Mouse (Mus musculus) heart, embryonic 16.5 days (tissue): ENCODE data around the gene Dnah11. TPM values are rescaled to one million over a fixed set of nuclear protein-coding genes. Genes with fewer than 3 reads are reported as not detected.
A peak's percentile ranks its signal among the peaks of the same experiment; 100 is the strongest.

Experiments used
- ATAC-seq: fragments of 200-750 bp; cut with Nextera tagmentation; replicated peaks from 2 replicates; pipeline ENCODE4 v1.8.0; 2017; ENCODE audit warnings: moderate number of reproducible peaks; ENCODE audit not compliant: insufficient read depth, low FRiP score; ENCODE audit errors: extremely low read depth
- H3K27ac ChIP-seq: fragments of 300-500 bp; sonication (generic); 2 replicates; pipeline ENCODE4 v1.5.1; 2014; ENCODE audit warnings: mild to moderate bottlenecking, low read length, control low read depth, moderate library complexity
- H3K27me3 ChIP-seq: fragments of 300-500 bp; sonication (generic); 2 replicates; pipeline ENCODE4 v1.6.1; 2014; ENCODE audit warnings: low read length, mixed read lengths; ENCODE audit not compliant: control insufficient read depth, insufficient read depth
- H3K36me3 ChIP-seq: fragments of 300-500 bp; sonication (generic); 2 replicates; pipeline ENCODE4 v1.6.1; 2014; ENCODE audit not compliant: control insufficient read depth, insufficient read depth
- H3K4me1 ChIP-seq: fragments of 300-500 bp; sonication (generic); 2 replicates; pipeline ENCODE4 v1.6.1; 2014; ENCODE audit warnings: low read length, mixed read lengths; ENCODE audit not compliant: control insufficient read depth, insufficient read depth
- H3K4me2 ChIP-seq: fragments of 300-500 bp; sonication (generic); 2 replicates; pipeline ENCODE4 v1.6.1; 2014; ENCODE audit warnings: low read depth, mild to moderate bottlenecking, control low read depth, low read length
- H3K4me3 ChIP-seq: fragments of 300-500 bp; sonication (generic); 2 replicates; pipeline ENCODE4 v1.5.1; 2014; ENCODE audit warnings: mild to moderate bottlenecking, control low read depth, low read length
- H3K9ac ChIP-seq: fragments of 300-500 bp; sonication (generic); 2 replicates; pipeline ENCODE4 v1.6.1; 2014; ENCODE audit warnings: low read length, control low read depth
- H3K9me3 ChIP-seq: fragments of 300-500 bp; sonication (generic); replicated peaks from 2 replicates; pipeline ENCODE4 v1.6.1; 2016; ENCODE audit warnings: low read length; ENCODE audit not compliant: control insufficient read depth
- WGBS: fragments of 180-500 bp; shearing (Covaris S2); extraction: QIAGEN DNeasy Blood & Tissue Kit; methylation state at CpG from one replicate; pipeline ENCODE4 v1.1.7; 2014; 5-methylcytosine and 5-hydroxymethylcytosine counted together
- polyA plus RNA-seq: library from polyadenylated mRNA; unstranded; fragments of >200 nt; fragmentation: Nextera tagmentation; extraction: Ambion mirVana; gene quantifications from 2 replicates; pipeline ENCODE4 v1.2.1, GENCODE M21; 2015

Gene Dnah11
- polyA plus RNA-seq, 1 experiment from 2014 or later, result 0.01 TPM

GRCm38 (mm10) chr12:117850472-117850871 is 348.4 kb downstream of the Dnah11 start:
- Histone ChIP-seq H3K4me2 (peak overlapping the region; percentile 27; the same call in 1 of the 2 replicates), H3K36me3 (no peaks in the 10 kb centered on the region), H3K4me3 (no peak overlapping the region), H3K27me3 (no peaks in the 10 kb centered on the region), H3K27ac (peak overlapping the region; percentile 46), H3K9me3 (no peaks in the 10 kb centered on the region), H3K4me1 (peaks cover 12% of the 10 kb centered on the region), H3K9ac (no peak overlapping the region)
- ATAC-seq, result 0 out of 2 replicates have a peak, but pooled peaks have one; percentile 41
- WGBS, result 39% methylated on average over 10 of the region's 10 CpGs

GRCm38 (mm10) chr12:117848621-117849020 is 350.2 kb downstream of the Dnah11 start:
- no peak overlapping the region for H3K4me3 ChIP-seq
- 89% methylated on average over 6 of the region's 6 CpGs for WGBS
- no peaks in the 10 kb centered on the region for H3K27me3 ChIP-seq
- no peaks in the 10 kb centered on the region for H3K36me3 ChIP-seq
- H3K4me2 ChIP-seq, result no peak overlapping the region
- no peak overlapping the region for H3K27ac ChIP-seq
- ATAC-seq, result no peak
- no peak overlapping the region for H3K9ac ChIP-seq
- no peaks in the 10 kb centered on the region for H3K9me3 ChIP-seq
- H3K4me1 ChIP-seq, result peaks cover 19% of the 10 kb centered on the region

- 45% methylated on average over 2 of the region's 2 CpGs for WGBS
- no peak for ATAC-seq
- peak overlapping the region; percentile 57 for H3K9ac ChIP-seq
These were observed 353.9 kb downstream of the Dnah11 start for GRCm38 (mm10) chr12:117844917-117845316.

GRCm38 (mm10) chr12:117844075-117844408 is 354.8 kb downstream of the Dnah11 start:
- ATAC-seq, result no peak
- Histone ChIP-seq H3K27me3 (no peaks in the 10 kb centered on the region; the same call in 1 of the 2 replicates), H3K27ac (no peak overlapping the region), H3K36me3 (no peaks in the 10 kb centered on the region), H3K4me3 (peak overlapping the region; percentile 80), H3K9me3 (no peaks in the 10 kb centered on the region), H3K4me2 (peak overlapping the region; percentile 70), H3K4me1 (peaks cover 10% of the 10 kb centered on the region), H3K9ac (peak overlapping the region; percentile 87)
- WGBS, result 0% methylated on average over 15 of the region's 15 CpGs

More at GRCm38 (mm10) chr12:117844917-117845316, 353.9 kb downstream of the Dnah11 start:
- H3K36me3 ChIP-seq, result no peaks in the 10 kb centered on the region
- H3K4me2 ChIP-seq, result peak overlapping the region; percentile 70
- peaks cover 14% of the 10 kb centered on the region for H3K4me1 ChIP-seq
- H3K27me3 ChIP-seq, result no peaks in the 10 kb centered on the region; the same call in 1 of the 2 replicates
- H3K27ac ChIP-seq, result no peak overlapping the region
- peak overlapping the region; percentile 80 for H3K4me3 ChIP-seq
- no peaks in the 10 kb centered on the region for H3K9me3 ChIP-seq

GRCm38 (mm10) chr12:117843302-117844074 is 355.4 kb downstream of the Dnah11 start:
- Histone ChIP-seq H3K36me3 (no peaks in the 10 kb centered on the region), H3K27me3 (no peaks in the 10 kb centered on the region; the same call in 1 of the 2 replicates), H3K4me2 (peak overlapping the region; percentile 70), H3K9ac (peak overlapping the region; percentile 87), H3K4me3 (peak overlapping the region; percentile 80), H3K27ac (peak overlapping the region; percentile 29; the same call in 1 of the 2 replicates), H3K4me1 (peaks cover 10% of the 10 kb centered on the region), H3K9me3 (no peaks in the 10 kb centered on the region)
- peak; percentile 91 for ATAC-seq
- under 1% methylated on average over 75 of the region's 75 CpGs for WGBS

- H3K4me3 ChIP-seq, result no peak overlapping the region
- 75% methylated on average over 1 of the region's 1 CpGs for WGBS
- no peak overlapping the region for H3K4me2 ChIP-seq
- no peak for ATAC-seq
- H3K9me3 ChIP-seq, result no peaks in the 10 kb centered on the region
- H3K27ac ChIP-seq, result no peak overlapping the region
- H3K36me3 ChIP-seq, result no peaks in the 10 kb centered on the region
- H3K27me3 ChIP-seq, result no peaks in the 10 kb centered on the region; the same call in 1 of the 2 replicates
- no peak overlapping the region for H3K9ac ChIP-seq
- H3K4me1 ChIP-seq, result peaks cover 10% of the 10 kb centered on the region
These were observed 356.2 kb downstream of the Dnah11 start for GRCm38 (mm10) chr12:117842676-117843075.

GRCm38 (mm10) chr12:117840705-117841104 is 358.1 kb downstream of the Dnah11 start:
- no peak overlapping the region for H3K4me2 ChIP-seq
- no peak overlapping the region for H3K9ac ChIP-seq
- H3K4me1 ChIP-seq, result peaks cover 10% of the 10 kb centered on the region
- no peaks in the 10 kb centered on the region for H3K9me3 ChIP-seq
- no peaks in the 10 kb centered on the region; the same call in 1 of the 2 replicates for H3K27me3 ChIP-seq
- no peak overlapping the region for H3K4me3 ChIP-seq
- WGBS, result 57% methylated on average over 1 of the region's 1 CpGs
- no peak for ATAC-seq
- H3K27ac ChIP-seq, result no peak overlapping the region
- H3K36me3 ChIP-seq, result no peaks in the 10 kb centered on the region

- Histone ChIP-seq H3K36me3 (no peaks in the 10 kb centered on the region), H3K4me1 (no peaks in the 10 kb centered on the region), H3K27ac (no peak overlapping the region), H3K9ac (no peak overlapping the region), H3K27me3 (no peaks in the 10 kb centered on the region; the same call in 1 of the 2 replicates), H3K4me3 (no peak overlapping the region), H3K9me3 (no peaks in the 10 kb centered on the region), H3K4me2 (no peak overlapping the region)
- no peak for ATAC-seq
- WGBS, result 77% methylated on average over 4 of the region's 4 CpGs
These were observed 361.5 kb downstream of the Dnah11 start for GRCm38 (mm10) chr12:117837376-117837775.

GRCm38 (mm10) chr12:117835371-117835770 is 363.5 kb downstream of the Dnah11 start:
- Histone ChIP-seq H3K36me3 (no peaks in the 10 kb centered on the region), H3K9ac (no peak overlapping the region), H3K27me3 (no peaks in the 10 kb centered on the region), H3K4me2 (no peak overlapping the region), H3K4me3 (no peak overlapping the region), H3K4me1 (no peaks in the 10 kb centered on the region), H3K9me3 (no peaks in the 10 kb centered on the region), H3K27ac (no peak overlapping the region)
- no peak for ATAC-seq
- 24% methylated on average over 10 of the region's 10 CpGs for WGBS
